Mouse (Mus musculus) hematopoietic multipotent progenitor cell, adult 10-12 weeks (in vitro differentiated cells): ENCODE results near the gene Gm20838. TPM values are rescaled to one million over a fixed set of nuclear protein-coding genes. Genes with fewer than 3 reads are reported as not detected.

Experiments
- polyA plus RNA-seq: library from polyadenylated mRNA; stranded (reverse); fragments of >175 nt; gene quantifications from 2 replicates; pipeline ENCODE4 v1.2.3, GENCODE M21; 2012; ENCODE audit warnings: low replicate concordance

Gm20838 gene
- polyA plus RNA-seq: not detected in 2 replicates

DNA sequence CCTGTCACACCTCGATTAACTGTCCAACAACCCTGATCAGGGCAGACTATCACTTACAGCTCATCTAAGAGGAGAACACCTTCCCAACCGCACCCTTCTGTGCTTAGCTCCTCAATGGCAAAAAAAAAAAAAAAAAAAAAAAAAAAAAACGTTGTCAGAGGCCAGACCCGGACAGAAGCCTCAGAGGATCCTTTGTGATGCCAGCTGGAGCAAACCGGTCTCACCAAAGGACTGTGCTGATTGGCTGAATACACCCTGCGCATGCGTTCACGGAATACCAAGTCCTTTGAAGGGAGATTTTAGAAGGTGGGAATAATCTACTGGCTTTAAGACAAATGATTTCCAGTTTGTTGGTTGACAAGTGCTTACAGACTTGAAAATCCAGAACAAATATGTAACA, at the start of gene Gm20838:
Gene Gm20838, minus strand, starts transcription at position 101 of the 400 bp plus-strand sequence.

